Comparison of ENCODE assay signal across 7 mouse cellular contexts in the genomic region with DNA sequence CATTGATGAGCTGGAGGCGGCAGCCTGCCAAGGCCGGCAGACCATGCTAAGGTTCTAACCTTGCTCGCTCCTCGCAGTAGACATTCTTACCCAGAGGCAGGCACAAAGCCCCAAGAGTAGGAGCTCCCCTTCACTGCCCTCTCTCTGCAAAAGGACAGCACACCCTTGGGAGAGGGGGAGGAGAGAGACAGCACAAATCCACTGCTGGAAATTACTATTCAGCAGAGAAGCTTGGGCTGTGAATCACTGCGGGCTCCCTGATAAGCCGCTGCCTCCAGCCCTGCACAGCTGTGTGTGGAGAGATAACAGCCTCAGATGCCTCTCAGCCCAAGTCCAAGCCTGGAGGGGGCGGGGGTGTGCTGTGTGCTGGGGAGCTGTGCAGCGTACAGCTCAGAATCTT. TPM values are rescaled to one million over a fixed set of nuclear protein-coding genes. Genes with fewer than 3 reads are reported as not detected.
DNase-seq lines count a peak whose midpoint lies in the region; ATAC-seq and TF ChIP-seq lines count a peak whose summit lies in the region.

No protein-coding gene starts in this region.

- H3K9me3 ChIP-seq in intestine, postnatal 0 days (ENCODE audit: control insufficient read depth), result no peaks in the 10 kb centered on the region

- H3K4me2 ChIP-seq in intestine, postnatal 0 days (replicated peaks; ENCODE audit: low read depth), result peak overlapping the region; percentile 6; the same call in 1 of the 2 replicates

- no peak for TF ChIP-seq CTCF in intestine, postnatal 0 days (IDR thresholded peaks at IDR 0.05; ENCODE audit: low read depth)

- 5% methylated on average over 8 of the region's 8 CpGs for WGBS in intestine, postnatal 0 days

- no peak overlapping the region for H3K9ac ChIP-seq in intestine, postnatal 0 days (ENCODE audit: low read depth, low read length)

- no peak overlapping the region for H3K4me3 ChIP-seq in intestine, postnatal 0 days (ENCODE audit: low read depth, low read length)

- peak; percentile 52; the same call in 1 of the 2 replicates for ATAC-seq in intestine, postnatal 0 days
- ATAC-seq in megakaryocyte-erythroid progenitor cell, adult 5-6 weeks (replicated peaks; ENCODE audit: low FRiP score, low TSS enrichment, poor library complexity, severe bottlenecking), result peak; percentile 98

- H3K4me1 ChIP-seq in intestine, postnatal 0 days (replicated peaks; ENCODE audit: control insufficient read depth, insufficient read depth, low read length), result no peaks in the 10 kb centered on the region

- H3K27me3 ChIP-seq in intestine, postnatal 0 days (replicated peaks; ENCODE audit: control insufficient read depth, insufficient read depth, low read length), result peaks cover 47% of the 10 kb centered on the region

- peak; percentile 48 for DNase-seq in ZHBTc4 (ENCODE audit: low read depth, low spot score)
- peak; percentile 86 for DNase-seq in c-Kit-positive CD71-positive TER-119-positive erythroid progenitor cells, embryonic 14.5 days (ENCODE audit: low spot score)
- peak; percentile 69 for DNase-seq in heart, adult 8-10 months (ENCODE audit: low spot score)
- DNase-seq in right cerebral cortex, postnatal 4 days, result peak; percentile 48
- no peak for DNase-seq in gastrocnemius, postnatal 10 days

- no peak overlapping the region for H3K27ac ChIP-seq in intestine, postnatal 0 days (ENCODE audit: low read depth, low read length)

- H3K36me3 ChIP-seq in intestine, postnatal 0 days (ENCODE audit: control insufficient read depth, insufficient read depth), result no peaks in the 10 kb centered on the region

RNA-seq across cellular contexts. Expression of a gene that starts 1.9 kb away (rescaled TPM):
- 1 to 10 TPM; 2.0 to 3.7 (median 2.0) TPM for total RNA-seq in heart, adult 8-10 months (2022)
- 3.2 and 4.8 TPM in 2 replicates for polyA plus RNA-seq in intestine, postnatal 0 days (2015; fragmentation: Nextera tagmentation; extraction: Ambion mirVana)
- total RNA-seq in megakaryocyte-erythroid progenitor cell, adult 5-6 weeks (2014; fragmentation: Nextera tagmentation), result not detected in 2 replicates
- total RNA-seq in megakaryocyte-erythroid progenitor cell, adult 5-6 weeks (2017), result not detected in 2 replicates
- not detected for total RNA-seq in gastrocnemius, postnatal 10 days (2021)

RNA-seq across cellular contexts. Expression of a gene that starts 15.4 kb away (rescaled TPM):
- total RNA-seq in heart, adult 8-10 months (2022), result 1,000 to 10,000 TPM; 2,249 to 2,640 (median 2,421) TPM
- polyA plus RNA-seq in intestine, postnatal 0 days (2015; fragmentation: Nextera tagmentation; extraction: Ambion mirVana), result 1,449 and 1,523 TPM in 2 replicates
- 479 and 484 TPM in 2 replicates for total RNA-seq in megakaryocyte-erythroid progenitor cell, adult 5-6 weeks (2014; fragmentation: Nextera tagmentation)
- total RNA-seq in megakaryocyte-erythroid progenitor cell, adult 5-6 weeks (2017), result 60.4 and 80.0 TPM in 2 replicates
- total RNA-seq in gastrocnemius, postnatal 10 days (2021), result 1,000 to 10,000 TPM in 1 of 2 experiments, 100 to 1,000 TPM in 1; 862 to 1,077 TPM

RNA-seq across cellular contexts. Expression of a gene that starts 31.6 kb away (rescaled TPM):
- 10 to 100 TPM in 3 of 4 experiments, 1 to 10 TPM in 1; 9.5 to 11.6 (median 10.8) TPM for total RNA-seq in heart, adult 8-10 months (2022)
- 6.9 and 7.8 TPM in 2 replicates for polyA plus RNA-seq in intestine, postnatal 0 days (2015; fragmentation: Nextera tagmentation; extraction: Ambion mirVana)
- 12.1 and 12.7 TPM in 2 replicates for total RNA-seq in megakaryocyte-erythroid progenitor cell, adult 5-6 weeks (2014; fragmentation: Nextera tagmentation)
- 9.2 and 10.0 TPM in 2 replicates for total RNA-seq in megakaryocyte-erythroid progenitor cell, adult 5-6 weeks (2017)
- total RNA-seq in gastrocnemius, postnatal 10 days (2021), result 1 to 10 TPM; 9.1 to 9.2 TPM

RNA-seq across cellular contexts. Expression of a gene that starts 37.8 kb away (rescaled TPM):
- total RNA-seq in heart, adult 8-10 months (2022), result 1 to 10 TPM; 4.1 to 7.3 (median 6.5) TPM
- polyA plus RNA-seq in intestine, postnatal 0 days (2015; fragmentation: Nextera tagmentation; extraction: Ambion mirVana), result 15.9 and 16.8 TPM in 2 replicates
- total RNA-seq in megakaryocyte-erythroid progenitor cell, adult 5-6 weeks (2014; fragmentation: Nextera tagmentation), result not detected in 2 replicates
- not detected in 2 replicates for total RNA-seq in megakaryocyte-erythroid progenitor cell, adult 5-6 weeks (2017)
- 1 to 10 TPM; 6.8 to 8.3 TPM for total RNA-seq in gastrocnemius, postnatal 10 days (2021)

RNA-seq across cellular contexts. Expression of a gene that starts 46.9 kb away (rescaled TPM):
- 100 to 1,000 TPM; 127 to 162 (median 147) TPM for total RNA-seq in heart, adult 8-10 months (2022)
- 22.8 and 27.5 TPM in 2 replicates for polyA plus RNA-seq in intestine, postnatal 0 days (2015; fragmentation: Nextera tagmentation; extraction: Ambion mirVana)
- total RNA-seq in megakaryocyte-erythroid progenitor cell, adult 5-6 weeks (2014; fragmentation: Nextera tagmentation), result 13.5 and 16.6 TPM in 2 replicates
- total RNA-seq in megakaryocyte-erythroid progenitor cell, adult 5-6 weeks (2017), result 6.6 and 6.7 TPM in 2 replicates
- total RNA-seq in gastrocnemius, postnatal 10 days (2021), result 10 to 100 TPM; 87.2 to 96.9 TPM
